Mouse (Mus musculus): ENCODE measurements around the gene Antxr1. TPM values are rescaled to one million over a fixed set of nuclear protein-coding genes. Genes with fewer than 3 reads are reported as not detected.

The Antxr1 gene
- total and polyA plus RNA-seq, 3 experiments: 0.16 to 0.23 (median 0.21) TPM

GRCm38 (mm10) chr6:87207373-87207982 lies 128.1 kb downstream of the Antxr1 start:
- Histone ChIP-seq H3K9ac (ENCODE audit: insufficient read depth, low read depth) (no peak overlapping the region), H3K9me3 (replicated peaks; ENCODE audit: low read length) (peaks cover 3% of the 10 kb centered on the region), H3K4me3 (replicated peaks in 1 of 3; ENCODE audit: low read depth in 2 of 3, low read length in 2 of 3, poor library complexity in 1 of 3) (no peak overlapping the region), H3K36me3 (replicated peaks in 1 of 2; ENCODE audit: control insufficient read depth in 1 of 2, insufficient read depth in 1 of 2, low read length in 1 of 2) (no peaks in the 10 kb centered on the region), H3K79me2 (replicated peaks; ENCODE audit: control insufficient read depth, extremely low read depth, insufficient read depth, poor library complexity, severe bottlenecking) (no peaks in the 10 kb centered on the region), H3K4me2 (ENCODE audit: insufficient read depth, low read depth, poor library complexity, severe bottlenecking) (no peak overlapping the region), H3K27ac (ENCODE audit: insufficient read depth, low read depth) (no peak overlapping the region), H3K27me3 (replicated peaks) (peaks cover 9% of the 10 kb centered on the region), H3K4me1 (ENCODE audit: control insufficient read depth in 1 of 2, insufficient read depth in 2 of 2) (peaks cover 8 to 19% of the 10 kb centered on the region in 2 experiments; a peak in 3 of 4 replicates)
- dilution Hi-C loops (cut with MboI; ENCODE audit: extremely low pct_ligation_motif_present, extremely low pct_unique_long_range_greater_than_20kb, low sequenced_read_pairs) (no loop called here), in situ Hi-C loops (cut with MboI; ENCODE audit: low pct_ligation_motif_present, low pct_unique_long_range_greater_than_20kb, low sequenced_read_pairs) (no loop called here)
- TF ChIP-seq USF2 (conservative IDR thresholded peaks at IDR 0.05; ENCODE audit: low read depth, low read length) (0 out of 2 replicates have a peak, but pooled peaks have one; percentile 28), USF1 (IDR thresholded peaks at IDR 0.05; ENCODE audit: low read depth, low read length) (peak; percentile 44; the same call in 1 of the 2 replicates), E2F4 (IDR thresholded peaks at IDR 0.05; ENCODE audit: insufficient replicate concordance, low read depth, low read length) (no peak), CHD1 (IDR thresholded peaks at IDR 0.05; ENCODE audit: low read depth, low read length) (no peak), MAFK (IDR thresholded peaks at IDR 0.05; ENCODE audit: insufficient replicate concordance, low read length) (peak; percentile 83)
- DNase-seq (ENCODE audit: extremely low read depth): no peak

DNA sequence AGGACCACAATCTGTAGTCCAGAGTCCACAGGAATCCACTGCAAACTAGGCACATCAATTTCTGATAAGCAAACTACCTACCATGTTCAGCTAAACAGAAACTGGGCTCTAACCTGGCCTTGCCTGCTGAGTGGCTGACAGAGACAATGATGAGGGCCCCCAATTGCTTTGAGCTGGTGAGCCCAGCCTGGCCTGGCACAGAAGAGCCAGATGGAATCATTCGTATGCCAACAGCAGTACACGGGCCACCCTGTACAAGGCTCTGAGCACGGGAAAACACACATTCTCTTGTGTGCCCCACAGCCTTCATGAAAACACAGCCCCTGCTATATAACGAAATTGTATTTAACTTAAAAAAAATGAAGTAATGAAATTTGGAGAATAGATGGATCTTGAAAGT lies 128.8 kb downstream of the Antxr1 start:
- no peak overlapping the region for H3K9ac ChIP-seq (ENCODE audit: insufficient read depth, low read depth)
- in situ Hi-C loops (cut with MboI; ENCODE audit: low pct_ligation_motif_present, low pct_unique_long_range_greater_than_20kb, low sequenced_read_pairs): no loop called here
- no peaks in the 10 kb centered on the region for H3K79me2 ChIP-seq (replicated peaks; ENCODE audit: control insufficient read depth, extremely low read depth, insufficient read depth, poor library complexity, severe bottlenecking)
- no peaks in the 10 kb centered on the region for H3K36me3 ChIP-seq (replicated peaks in 1 of 2; ENCODE audit: control insufficient read depth in 1 of 2, insufficient read depth in 1 of 2, low read length in 1 of 2)
- no peak overlapping the region for H3K4me2 ChIP-seq (ENCODE audit: insufficient read depth, low read depth, poor library complexity, severe bottlenecking)
- H3K4me3 ChIP-seq (replicated peaks in 1 of 3; ENCODE audit: low read depth in 2 of 3, low read length in 2 of 3, poor library complexity in 1 of 3): no peak overlapping the region
- dilution Hi-C loops (cut with MboI; ENCODE audit: extremely low pct_ligation_motif_present, extremely low pct_unique_long_range_greater_than_20kb, low sequenced_read_pairs): no loop called here
- no peak for TF ChIP-seq CHD1 (IDR thresholded peaks at IDR 0.05; ENCODE audit: low read depth, low read length)
- no peak for TF ChIP-seq MAZ (IDR thresholded peaks at IDR 0.05; ENCODE audit: low read depth, low read length)
- TF ChIP-seq RCOR1 (conservative IDR thresholded peaks at IDR 0.05; ENCODE audit: low read depth, low read length): no peak
- no peak for TF ChIP-seq ZMIZ1 (IDR thresholded peaks at IDR 0.05; ENCODE audit: low read depth, low read length)
- TF ChIP-seq USF2 (conservative IDR thresholded peaks at IDR 0.05; ENCODE audit: low read depth, low read length): no peak
- TF ChIP-seq PAX5 (IDR thresholded peaks at IDR 0.05; ENCODE audit: low read length): no peak
- TF ChIP-seq TCF12 (IDR thresholded peaks at IDR 0.05; ENCODE audit: low read depth, low read length): no peak
- no peak for TF ChIP-seq HCFC1 (IDR thresholded peaks at IDR 0.05; ENCODE audit: low read depth, low read length)
- no peak for TF ChIP-seq ZC3H11A (IDR thresholded peaks at IDR 0.05; ENCODE audit: low read depth, low read length)
- no peak for TF ChIP-seq IRF4 (IDR thresholded peaks at IDR 0.05; ENCODE audit: low read depth, low read length)
- TF ChIP-seq KAT2A (IDR thresholded peaks at IDR 0.05; ENCODE audit: insufficient replicate concordance, low read length): no peak
- TF ChIP-seq JUN (IDR thresholded peaks at IDR 0.05; ENCODE audit: insufficient read depth, low read depth, low read length): no peak
- H3K27me3 ChIP-seq (replicated peaks): peaks cover 12% of the 10 kb centered on the region
- H3K9me3 ChIP-seq (replicated peaks; ENCODE audit: low read length): peaks cover 3% of the 10 kb centered on the region
- H3K27ac ChIP-seq (ENCODE audit: insufficient read depth, low read depth): no peak overlapping the region
- DNase-seq (ENCODE audit: extremely low read depth): no peak
- peaks cover 8 to 19% of the 10 kb centered on the region in 2 experiments; a peak in 3 of 4 replicates for H3K4me1 ChIP-seq (ENCODE audit: control insufficient read depth in 1 of 2, insufficient read depth in 2 of 2)
